Mouse (Mus musculus): Measurements from ENCODE around the gene Med15. TPM values are rescaled to one million over a fixed set of nuclear protein-coding genes. Genes with fewer than 3 reads are reported as not detected.
"Not testable (repeated sequence)": the region's sequence is repeated elsewhere in the genome, so short reads cannot be mapped to it uniquely, and the experiment has no call there.

Med15 gene
- polyA plus RNA-seq, 1 experiment from 2014 or later, result 25.6 TPM

- no peaks in the 10 kb centered on the region for H3K9me3 ChIP-seq (replicated peaks)
- H3K27me3 ChIP-seq, result no peaks in the 10 kb centered on the region
- peak overlapping the region; percentile 94 for H3K4me2 ChIP-seq
- peaks cover 21% of the 10 kb centered on the region for H3K4me1 ChIP-seq (replicated peaks)
- ATAC-seq (replicated peaks; ENCODE audit: insufficient number of reproducible peaks, insufficient read depth, low FRiP score, low read depth), result no peak
- WGBS, result 45% methylated on average over 9 of the region's 9 CpGs
- H3K9ac ChIP-seq, result peak overlapping the region; percentile 82
- peak overlapping the region; percentile 76 for H3K27ac ChIP-seq
- peak overlapping the region; percentile 65 for H3K4me3 ChIP-seq
- no peaks in the 10 kb centered on the region for H3K36me3 ChIP-seq
These were observed 26.2 kb upstream of the Med15 start for GRCm38 (mm10) chr16:17758902-17759301.

GRCm38 (mm10) chr16:17757756-17758155, 25.1 kb upstream of the Med15 start:
- peaks cover 27% of the 10 kb centered on the region for H3K4me1 ChIP-seq (replicated peaks)
- no peak overlapping the region for H3K27ac ChIP-seq
- no peak overlapping the region for H3K4me2 ChIP-seq
- no peak for ATAC-seq (replicated peaks; ENCODE audit: insufficient number of reproducible peaks, insufficient read depth, low FRiP score, low read depth)
- 98% methylated on average over 1 of the region's 1 CpGs for WGBS
- H3K27me3 ChIP-seq, result no peaks in the 10 kb centered on the region
- H3K36me3 ChIP-seq, result no peaks in the 10 kb centered on the region
- no peak overlapping the region for H3K9ac ChIP-seq
- H3K9me3 ChIP-seq (replicated peaks), result no peaks in the 10 kb centered on the region
- no peak overlapping the region for H3K4me3 ChIP-seq

GRCm38 (mm10) chr16:17753686-17754085, 21.0 kb upstream of the Med15 start:
- ATAC-seq (replicated peaks; ENCODE audit: insufficient number of reproducible peaks, insufficient read depth, low FRiP score, low read depth), result no peak
- H3K27ac ChIP-seq, result peak overlapping the region; percentile 66; the same call in 1 of the 2 replicates

GRCm38 (mm10) chr16:17753001-17753400, 20.3 kb upstream of the Med15 start:
- Histone ChIP-seq H3K36me3 (no peaks in the 10 kb centered on the region), H3K27ac (peak overlapping the region; percentile 66), H3K9me3 (replicated peaks) (no peaks in the 10 kb centered on the region), H3K4me2 (no peak overlapping the region), H3K4me1 (replicated peaks) (peaks cover 8% of the 10 kb centered on the region), H3K27me3 (no peaks in the 10 kb centered on the region), H3K4me3 (no peak overlapping the region), H3K9ac (no peak overlapping the region)
- peak; percentile 74; the same call in 1 of the 2 replicates for ATAC-seq (replicated peaks; ENCODE audit: insufficient number of reproducible peaks, insufficient read depth, low FRiP score, low read depth)
- 8% methylated on average over 3 of the region's 3 CpGs for WGBS

More at GRCm38 (mm10) chr16:17753686-17754085, 21.0 kb upstream of the Med15 start:
- Histone ChIP-seq H3K4me2 (no peak overlapping the region), H3K9me3 (replicated peaks) (no peaks in the 10 kb centered on the region), H3K36me3 (no peaks in the 10 kb centered on the region), H3K27me3 (no peaks in the 10 kb centered on the region), H3K4me3 (no peak overlapping the region), H3K4me1 (replicated peaks) (peaks cover 8% of the 10 kb centered on the region), H3K9ac (no peak overlapping the region)
- WGBS, result 29% methylated on average over 1 of the region's 1 CpGs

GRCm38 (mm10) chr16:17745067-17745466, 12.4 kb upstream of the Med15 start:
- Histone ChIP-seq H3K9me3 (replicated peaks) (no peaks in the 10 kb centered on the region), H3K36me3 (no peaks in the 10 kb centered on the region), H3K4me3 (no peak overlapping the region), H3K4me2 (no peak overlapping the region), H3K27ac (no peak overlapping the region), H3K27me3 (no peaks in the 10 kb centered on the region), H3K9ac (no peak overlapping the region), H3K4me1 (replicated peaks) (no peaks in the 10 kb centered on the region)
- 73% methylated on average over 2 of the region's 2 CpGs for WGBS
- ATAC-seq (replicated peaks; ENCODE audit: insufficient number of reproducible peaks, insufficient read depth, low FRiP score, low read depth), result no peak

- Histone ChIP-seq H3K27me3 (no peaks in the 10 kb centered on the region), H3K4me1 (replicated peaks) (no peaks in the 10 kb centered on the region), H3K4me2 (no peak overlapping the region), H3K4me3 (no peak overlapping the region), H3K27ac (no peak overlapping the region), H3K9me3 (replicated peaks) (no peaks in the 10 kb centered on the region), H3K9ac (no peak overlapping the region), H3K36me3 (no peaks in the 10 kb centered on the region)
- ATAC-seq (replicated peaks; ENCODE audit: insufficient number of reproducible peaks, insufficient read depth, low FRiP score, low read depth), result no peak
- WGBS, result 19% methylated on average over 1 of the region's 1 CpGs
These were observed 11.8 kb upstream of the Med15 start for GRCm38 (mm10) chr16:17744536-17744935.

- WGBS, result 42% methylated on average over 4 of the region's 4 CpGs
- Histone ChIP-seq H3K4me2 (no peak overlapping the region), H3K4me1 (replicated peaks) (no peaks in the 10 kb centered on the region), H3K27ac (no peak overlapping the region), H3K9me3 (replicated peaks) (no peaks in the 10 kb centered on the region), H3K4me3 (no peak overlapping the region), H3K9ac (no peak overlapping the region), H3K36me3 (no peaks in the 10 kb centered on the region), H3K27me3 (no peaks in the 10 kb centered on the region)
- no peak for ATAC-seq (replicated peaks; ENCODE audit: insufficient number of reproducible peaks, insufficient read depth, low FRiP score, low read depth)
These were observed 10.6 kb upstream of the Med15 start for GRCm38 (mm10) chr16:17743279-17743678.

- Histone ChIP-seq H3K36me3 (no peaks in the 10 kb centered on the region), H3K4me2 (no peak overlapping the region), H3K27ac (no peak overlapping the region), H3K27me3 (no peaks in the 10 kb centered on the region), H3K9me3 (replicated peaks) (no peaks in the 10 kb centered on the region), H3K4me1 (replicated peaks) (no peaks in the 10 kb centered on the region), H3K9ac (no peak overlapping the region), H3K4me3 (no peak overlapping the region)
- 75% methylated on average over 1 of the region's 1 CpGs for WGBS
- ATAC-seq (replicated peaks; ENCODE audit: insufficient number of reproducible peaks, insufficient read depth, low FRiP score, low read depth), result no peak
These were observed 10.1 kb upstream of the Med15 start for GRCm38 (mm10) chr16:17742810-17743209.

- Histone ChIP-seq H3K4me2 (no peak overlapping the region), H3K9ac (no peak overlapping the region), H3K27me3 (peaks cover 5% of the 10 kb centered on the region; the same call in 1 of the 2 replicates), H3K4me3 (no peak overlapping the region), H3K36me3 (no peaks in the 10 kb centered on the region), H3K9me3 (replicated peaks) (no peaks in the 10 kb centered on the region), H3K4me1 (replicated peaks) (no peaks in the 10 kb centered on the region), H3K27ac (no peak overlapping the region)
- no peak for ATAC-seq (replicated peaks; ENCODE audit: insufficient number of reproducible peaks, insufficient read depth, low FRiP score, low read depth)
- 66% methylated on average over 4 of the region's 4 CpGs for WGBS
These were observed 7.4 kb upstream of the Med15 start for GRCm38 (mm10) chr16:17740080-17740479.

- Histone ChIP-seq H3K27me3 (peaks cover 9% of the 10 kb centered on the region; the same call in 1 of the 2 replicates), H3K9ac (no peak overlapping the region), H3K4me1 (replicated peaks) (no peaks in the 10 kb centered on the region), H3K36me3 (no peaks in the 10 kb centered on the region), H3K9me3 (replicated peaks) (no peaks in the 10 kb centered on the region), H3K27ac (no peak overlapping the region), H3K4me2 (no peak overlapping the region), H3K4me3 (no peak overlapping the region)
- 40% methylated on average over 4 of the region's 4 CpGs for WGBS
- no peak for ATAC-seq (replicated peaks; ENCODE audit: insufficient number of reproducible peaks, insufficient read depth, low FRiP score, low read depth)
These were observed 3.5 kb upstream of the Med15 start for GRCm38 (mm10) chr16:17736156-17736555.

GRCm38 (mm10) chr16:17734872-17735271, 2.2 kb upstream of the Med15 start:
- not testable (repeated sequence) for ATAC-seq (replicated peaks; ENCODE audit: insufficient number of reproducible peaks, insufficient read depth, low FRiP score, low read depth); H3K4me3 ChIP-seq; H3K9me3 ChIP-seq (replicated peaks); H3K27ac ChIP-seq; H3K4me2 ChIP-seq; H3K36me3 ChIP-seq; H3K4me1 ChIP-seq (replicated peaks); H3K9ac ChIP-seq; H3K27me3 ChIP-seq
- WGBS, result 83% methylated on average over 6 of the region's 6 CpGs

GRCm38 (mm10) chr16:17733646-17734045, 955 bp upstream of the Med15 start:
- Histone ChIP-seq H3K9me3 (replicated peaks) (no peaks in the 10 kb centered on the region), H3K4me2 (peak overlapping the region; percentile 62), H3K27ac (no peak overlapping the region), H3K27me3 (peaks cover 9% of the 10 kb centered on the region; the same call in 1 of the 2 replicates), H3K36me3 (no peaks in the 10 kb centered on the region), H3K4me1 (replicated peaks) (no peaks in the 10 kb centered on the region), H3K4me3 (peak overlapping the region; percentile 30), H3K9ac (0 out of 2 replicates have a peak overlapping the region, but pooled peaks have one; percentile 21)
- no peak for ATAC-seq (replicated peaks; ENCODE audit: insufficient number of reproducible peaks, insufficient read depth, low FRiP score, low read depth)
- WGBS, result 59% methylated on average over 2 of the region's 2 CpGs
